Mouse (Mus musculus) kidney, postnatal 36 days (tissue): Measurements from ENCODE around the gene Tbc1d16.

Source experiments
- DNase-seq, 2 experiments: peaks; one replicate each; pipeline ENCODE4 v3.0.0; 2021 to 2022; ENCODE audit warnings: mixed read lengths in 2 of 2

Tbc1d16 gene

GRCm38 (mm10) chr11:119236354-119236753 lies 8.1 kb upstream of the Tbc1d16 start:
- DNase-seq = no peak

- DNase-seq = peak; percentile 50 to 82
Measured at GRCm38 (mm10) chr11:119235596-119235995, 7.3 kb upstream of the Tbc1d16 start.

GRCm38 (mm10) chr11:119234770-119235169 lies 6.5 kb upstream of the Tbc1d16 start:
- DNase-seq = no peak

GRCm38 (mm10) chr11:119228846-119229626 lies 737 bp upstream of the Tbc1d16 start:
- peak; percentile 76 to 86 for DNase-seq

GRCm38 (mm10) chr11:119227591-119227990 lies 708 bp downstream of the Tbc1d16 start:
- peak in 1 of 2 experiments; percentile 30 for DNase-seq

- no peak for DNase-seq
Measured at GRCm38 (mm10) chr11:119225634-119226033, 2.7 kb downstream of the Tbc1d16 start.

- DNase-seq = no peak
Measured at GRCm38 (mm10) chr11:119224926-119225325, 3.4 kb downstream of the Tbc1d16 start.

GRCm38 (mm10) chr11:119223124-119223890 lies 5.0 kb downstream of the Tbc1d16 start:
- DNase-seq = peak in 1 of 2 experiments; percentile 24

GRCm38 (mm10) chr11:119221812-119222510 lies 6.3 kb downstream of the Tbc1d16 start:
- peak in 1 of 2 experiments; percentile 28 for DNase-seq

GRCm38 (mm10) chr11:119219816-119220465 lies 8.4 kb downstream of the Tbc1d16 start:
- peak; percentile 90 to 94 for DNase-seq

GRCm38 (mm10) chr11:119217861-119218260 lies 10.4 kb downstream of the Tbc1d16 start:
- DNase-seq = peak in 1 of 2 experiments; percentile 30

- DNase-seq = peak; percentile 90 to 93
Measured at GRCm38 (mm10) chr11:119215905-119216507, 12.3 kb downstream of the Tbc1d16 start.

GRCm38 (mm10) chr11:119215038-119215904 lies 13.0 kb downstream of the Tbc1d16 start:
- DNase-seq = peak; percentile 60 to 63

GRCm38 (mm10) chr11:119213166-119213885 lies 15.0 kb downstream of the Tbc1d16 start:
- peak; percentile 85 for DNase-seq

- DNase-seq = no peak
Measured at GRCm38 (mm10) chr11:119211604-119212309, 16.5 kb downstream of the Tbc1d16 start.

GRCm38 (mm10) chr11:119210321-119211100 lies 17.8 kb downstream of the Tbc1d16 start:
- peak in 1 of 2 experiments; percentile 71 for DNase-seq

GRCm38 (mm10) chr11:119209371-119210025 lies 18.8 kb downstream of the Tbc1d16 start:
- DNase-seq = no peak

- DNase-seq = no peak
Measured at GRCm38 (mm10) chr11:119208870-119209370, 19.4 kb downstream of the Tbc1d16 start.
